Mouse (Mus musculus): ENCODE measurements around the gene Zfp775. TPM values are rescaled to one million over a fixed set of nuclear protein-coding genes. Genes with fewer than 3 reads are reported as not detected.

The Zfp775 gene
- total RNA-seq, 2 experiments from 2014 or later = 6.8 to 9.5 TPM

- peak; percentile 21 to 34 for DNase-seq
Measured at GRCm38 (mm10) chr6:48628808-48629660, 27.2 kb downstream of the Zfp775 start.

GRCm38 (mm10) chr6:48629661-48630034, 27.8 kb downstream of the Zfp775 start:
- DNase-seq = no peak

- DNase-seq = no peak
Measured at GRCm38 (mm10) chr6:48630831-48631230, 29.0 kb downstream of the Zfp775 start.

- DNase-seq = no peak
Measured at GRCm38 (mm10) chr6:48635105-48635504, 33.2 kb downstream of the Zfp775 start.

- DNase-seq = no peak
Measured at GRCm38 (mm10) chr6:48636515-48636914, 34.7 kb downstream of the Zfp775 start.

GRCm38 (mm10) chr6:48637811-48638500, 36.1 kb downstream of the Zfp775 start:
- no peak for DNase-seq

GRCm38 (mm10) chr6:48638553-48638952, 36.7 kb downstream of the Zfp775 start:
- DNase-seq = no peak

GRCm38 (mm10) chr6:48641391-48641790, 39.5 kb downstream of the Zfp775 start:
- DNase-seq = no peak

- DNase-seq = peak in 1 of 2 experiments; percentile 44
Measured at GRCm38 (mm10) chr6:48642764-48643292, 41.0 kb downstream of the Zfp775 start.

- peak; percentile 73 to 80 for DNase-seq
Measured at GRCm38 (mm10) chr6:48645660-48646308, 43.9 kb downstream of the Zfp775 start.

- no peak for DNase-seq
Measured at GRCm38 (mm10) chr6:48646309-48646690, 44.4 kb downstream of the Zfp775 start.

GRCm38 (mm10) chr6:48646995-48647394, 45.1 kb downstream of the Zfp775 start, which contains the start of gene Gimap8:
Gene Gimap8 (plus strand): TSS chr6:48647234.
- DNase-seq = peak; percentile 44 to 76

GRCm38 (mm10) chr6:48647611-48648010, 45.7 kb downstream of the Zfp775 start:
- no peak for DNase-seq

- no peak for DNase-seq
Measured at GRCm38 (mm10) chr6:48648779-48649178, 46.9 kb downstream of the Zfp775 start.

GRCm38 (mm10) chr6:48650041-48650440, 48.2 kb downstream of the Zfp775 start:
- no peak for DNase-seq

- no peak for DNase-seq
Measured at GRCm38 (mm10) chr6:48658721-48659120, 56.9 kb downstream of the Zfp775 start.

- DNase-seq = no peak
Measured at GRCm38 (mm10) chr6:48664750-48665149, 62.9 kb downstream of the Zfp775 start.

GRCm38 (mm10) chr6:48665471-48665870, 63.6 kb downstream of the Zfp775 start:
- no peak for DNase-seq

GRCm38 (mm10) chr6:48666159-48666586, 64.3 kb downstream of the Zfp775 start:
- DNase-seq = no peak

- DNase-seq = no peak
Measured at GRCm38 (mm10) chr6:48668022-48668421, 66.2 kb downstream of the Zfp775 start.

GRCm38 (mm10) chr6:48669446-48669969, 67.6 kb downstream of the Zfp775 start:
- no peak for DNase-seq
